9 mouse cellular contexts compared by ENCODE assay signal in the genomic region with DNA sequence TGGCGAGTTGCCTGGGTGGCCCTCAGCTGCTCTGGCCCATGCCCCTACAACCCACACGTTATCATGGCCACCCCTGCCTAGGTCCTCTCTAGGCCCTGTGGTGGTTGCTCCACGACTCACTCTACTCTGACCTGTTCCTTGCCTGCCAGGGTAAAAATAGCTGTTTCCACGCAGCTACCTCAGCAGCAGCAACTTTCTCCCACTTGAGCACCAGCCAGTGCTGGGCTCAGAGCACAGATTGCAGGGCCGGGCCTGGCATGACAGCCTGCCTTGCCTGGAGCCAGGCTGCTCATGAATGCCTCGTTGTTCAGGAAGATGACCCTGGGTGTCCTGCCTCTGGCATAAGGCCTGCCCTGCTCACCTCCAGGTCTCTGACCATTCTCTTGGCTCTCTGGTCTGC.
DNase-seq lines count a peak whose midpoint lies in the region; ATAC-seq and TF ChIP-seq lines count a peak whose summit lies in the region.
"Had no signal": no experiment of that assay in that cellular context is flagged by ENCODE, and none has a peak within 500 bp of the region (broad histone marks: within the 10 kb centered on the region; RNA-seq: fewer than 3 reads in every experiment).

No protein-coding gene starts in this region.

- peak; percentile 30 for DNase-seq in hindbrain, postnatal 0 days (ENCODE audit: low spot score)
- peak; percentile 77 for DNase-seq in gastrocnemius, postnatal 14 days
- peak; percentile 73 for DNase-seq in layer of hippocampus, adult 11-12 months (ENCODE audit: low spot score)
- peak; percentile 28 for DNase-seq in right cerebral cortex, postnatal 14 days

- intact Hi-C loops in gastrocnemius, postnatal 14 days (cut with DNase I; ENCODE audit: low total_unique reads): no loop called here

- ATAC-seq in hindbrain, postnatal 0 days: peak; percentile 22; the same call in 1 of the 2 replicates
- ATAC-seq in hindbrain, embryonic 12.5 days (ENCODE audit: low FRiP score): no peak
- ATAC-seq in cerebellum, adult (ENCODE audit: insufficient number of reproducible peaks, low FRiP score, low TSS enrichment): peak; percentile 85
- no peak for ATAC-seq in activated CD4-positive, CD25-positive, alpha-beta regulatory T cell, adult 4 months
- no peak for ATAC-seq in liver, embryonic 12.5 days

- no peaks in the 10 kb centered on the region for H3K9me3 ChIP-seq in hindbrain, postnatal 0 days (ENCODE audit: low read length)
- no peaks in the 10 kb centered on the region for H3K9me3 ChIP-seq in hindbrain, embryonic 12.5 days (replicated peaks)
- no peaks in the 10 kb centered on the region for H3K9me3 ChIP-seq in liver, embryonic 12.5 days (replicated peaks)
- H3K9me3 ChIP-seq: stomach, embryonic 15.5 days had no signal

- no peak overlapping the region for H3K4me2 ChIP-seq in hindbrain, postnatal 0 days (ENCODE audit: low read depth, low read length)
- no peak overlapping the region for H3K4me2 ChIP-seq in hindbrain, embryonic 12.5 days (replicated peaks)
- no peak overlapping the region for H3K4me2 ChIP-seq in liver, embryonic 12.5 days
- H3K4me2 ChIP-seq: stomach, embryonic 15.5 days had no signal

- WGBS in hindbrain, postnatal 0 days: 58% methylated on average over 6 of the region's 6 CpGs
- 71% methylated on average over 6 of the region's 6 CpGs for WGBS in hindbrain, embryonic 12.5 days
- WGBS in liver, embryonic 12.5 days (ENCODE audit: insufficient replicate concordance): 57% methylated on average over 6 of the region's 6 CpGs

- no peaks in the 10 kb centered on the region for H3K27me3 ChIP-seq in hindbrain, postnatal 0 days (ENCODE audit: insufficient read depth, low read length)
- no peaks in the 10 kb centered on the region; the same call in 1 of the 2 replicates for H3K27me3 ChIP-seq in hindbrain, embryonic 12.5 days
- 0 out of 2 replicates have a peak, but pooled peaks cover 9% of the 10 kb centered on the region for H3K27me3 ChIP-seq in liver, embryonic 12.5 days (replicated peaks)
- H3K27me3 ChIP-seq: stomach, embryonic 15.5 days had no signal

- no peaks in the 10 kb centered on the region for H3K36me3 ChIP-seq in hindbrain, postnatal 0 days (ENCODE audit: insufficient read depth, low read length)
- no peaks in the 10 kb centered on the region for H3K36me3 ChIP-seq in hindbrain, embryonic 12.5 days
- H3K36me3 ChIP-seq in liver, embryonic 12.5 days: no peaks in the 10 kb centered on the region
- H3K36me3 ChIP-seq: stomach, embryonic 15.5 days had no signal

- H3K4me3 ChIP-seq in hindbrain, postnatal 0 days (ENCODE audit: low read length): no peak overlapping the region
- H3K4me3 ChIP-seq in hindbrain, embryonic 12.5 days: no peak overlapping the region
- no peak overlapping the region for H3K4me3 ChIP-seq in liver, embryonic 12.5 days
- H3K4me3 ChIP-seq: stomach, embryonic 15.5 days had no signal

- TF ChIP-seq CTCF in hindbrain, postnatal 0 days (IDR thresholded peaks at IDR 0.05; ENCODE audit: low read depth): no peak

- H3K4me1 ChIP-seq in hindbrain, postnatal 0 days (ENCODE audit: insufficient read depth, low read length): no peaks in the 10 kb centered on the region
- H3K4me1 ChIP-seq in hindbrain, embryonic 12.5 days: peaks cover 21% of the 10 kb centered on the region
- no peaks in the 10 kb centered on the region for H3K4me1 ChIP-seq in liver, embryonic 12.5 days
- H3K4me1 ChIP-seq: stomach, embryonic 15.5 days had no signal

- H3K9ac ChIP-seq in hindbrain, postnatal 0 days (replicated peaks; ENCODE audit: low read length): no peak overlapping the region
- no peak overlapping the region for H3K9ac ChIP-seq in hindbrain, embryonic 12.5 days
- no peak overlapping the region for H3K9ac ChIP-seq in liver, embryonic 12.5 days
- H3K9ac ChIP-seq: stomach, embryonic 15.5 days had no signal

- no peak overlapping the region for H3K27ac ChIP-seq in hindbrain, postnatal 0 days
- H3K27ac ChIP-seq in hindbrain, embryonic 12.5 days: no peak overlapping the region
- H3K27ac ChIP-seq in liver, embryonic 12.5 days: no peak overlapping the region
- H3K27ac ChIP-seq: stomach, embryonic 15.5 days had no signal

Comparison
In these comparisons a context has a peak if more than half of its experiments do, and no peak if none do; other contexts are left out.
1. ATAC-seq: peak in hindbrain, postnatal 0 days (single experiment) and cerebellum, adult (single experiment); none in hindbrain, embryonic 12.5 days (single experiment), activated CD4-positive, CD25-positive, alpha-beta regulatory T cell, adult 4 months (single experiment) and liver, embryonic 12.5 days (single experiment).
2. Peak in every context shown above with its lines, with median percentiles within 50 percentile points of each other: DNase-seq.